Mouse (Mus musculus) retina, postnatal 1 day (tissue): ENCODE results near the gene Morn5.

ENCODE experiments used
- DNase-seq: peaks from one replicate; pipeline ENCODE4 v3.0.0-alpha.2; 2012

Gene Morn5

GRCm38 (mm10) chr2:36048748-36049566 lies at the start of gene Morn5, which contains the start of gene Ndufa8:
Gene Morn5, plus strand, starts transcription at chr2:36049458.
Gene Ndufa8, minus strand, starts transcription at chr2:36049406.
- DNase-seq, result peak; percentile 98

- DNase-seq, result no peak
Observed at GRCm38 (mm10) chr2:36000390-36000789, 48.9 kb upstream of the Morn5 start.

- peak; percentile 27 for DNase-seq
Observed at GRCm38 (mm10) chr2:36002188-36002587, 47.1 kb upstream of the Morn5 start.

- peak; percentile 76 for DNase-seq
Observed at GRCm38 (mm10) chr2:36008071-36008470, 41.2 kb upstream of the Morn5 start.

- DNase-seq, result peak; percentile 87
Observed at GRCm38 (mm10) chr2:36009386-36009785, 39.9 kb upstream of the Morn5 start.

GRCm38 (mm10) chr2:36010579-36010978 lies 38.7 kb upstream of the Morn5 start:
- DNase-seq, result no peak

GRCm38 (mm10) chr2:36011331-36011825 lies 37.9 kb upstream of the Morn5 start:
- DNase-seq, result peak; percentile 65

GRCm38 (mm10) chr2:36013010-36013409 lies 36.2 kb upstream of the Morn5 start:
- DNase-seq, result no peak

GRCm38 (mm10) chr2:36021385-36022159 lies 27.7 kb upstream of the Morn5 start:
- peak; percentile 89 for DNase-seq

- no peak for DNase-seq
Observed at GRCm38 (mm10) chr2:36023291-36023690, 26.0 kb upstream of the Morn5 start.

- no peak for DNase-seq
Observed at GRCm38 (mm10) chr2:36032884-36033283, 16.4 kb upstream of the Morn5 start.

- DNase-seq, result no peak
Observed at GRCm38 (mm10) chr2:36033966-36034365, 15.3 kb upstream of the Morn5 start.

- DNase-seq, result no peak
Observed at GRCm38 (mm10) chr2:36034898-36035297, 14.4 kb upstream of the Morn5 start.

- no peak for DNase-seq
Observed at GRCm38 (mm10) chr2:36035413-36036081, 13.7 kb upstream of the Morn5 start.

- DNase-seq, result no peak
Observed at GRCm38 (mm10) chr2:36039297-36039985, 9.8 kb upstream of the Morn5 start.

- no peak for DNase-seq
Observed at GRCm38 (mm10) chr2:36040872-36041271, 8.4 kb upstream of the Morn5 start.

GRCm38 (mm10) chr2:36048164-36048563 lies 1.1 kb upstream of the Morn5 start:
- DNase-seq, result peak; percentile 2

GRCm38 (mm10) chr2:36049567-36049954 lies 303 bp downstream of the Morn5 start:
- no peak for DNase-seq

- no peak for DNase-seq
Observed at GRCm38 (mm10) chr2:36053249-36053648, 4.0 kb downstream of the Morn5 start.

GRCm38 (mm10) chr2:36056248-36056647 lies 7.0 kb downstream of the Morn5 start:
- no peak for DNase-seq

GRCm38 (mm10) chr2:36061409-36061808 lies 12.2 kb downstream of the Morn5 start:
- DNase-seq, result no peak

GRCm38 (mm10) chr2:36067132-36067531 lies 17.9 kb downstream of the Morn5 start:
- DNase-seq, result peak; percentile 8
